ENCODE assay signal across 22 mouse cellular contexts in the genomic region with DNA sequence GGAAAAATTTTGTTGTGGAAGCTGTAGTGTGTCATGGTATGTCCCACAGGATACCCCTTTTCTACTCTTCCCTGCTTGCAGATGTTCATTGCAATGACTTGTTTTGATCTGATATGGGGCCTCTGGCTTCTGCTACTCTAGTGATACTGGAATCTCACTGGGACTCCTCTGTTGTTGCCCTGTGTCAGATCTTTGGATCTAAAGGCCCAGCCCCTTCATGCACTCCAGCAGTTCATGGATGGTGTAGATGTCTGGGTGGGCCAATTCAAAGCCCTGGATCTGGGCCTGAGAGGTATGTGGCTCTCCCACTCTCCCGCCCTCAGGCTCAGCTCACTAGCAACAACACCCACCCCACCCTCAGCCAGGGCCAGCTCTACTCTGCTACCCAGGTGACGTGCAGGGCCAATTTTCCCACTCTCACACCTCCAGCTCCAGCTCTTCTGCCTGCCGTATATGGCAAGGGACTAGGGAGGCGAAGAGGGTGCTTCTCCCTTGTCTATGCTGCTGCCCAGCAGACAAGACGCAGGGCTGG. TPM values are rescaled to one million over a fixed set of nuclear protein-coding genes. Genes with fewer than 3 reads are reported as not detected.
A peak's percentile ranks its signal among the peaks of the same experiment; 100 is the strongest.
DNase-seq lines count a peak whose midpoint lies in the region; ATAC-seq and TF ChIP-seq lines count a peak whose summit lies in the region.
"Had no signal": no experiment of that assay in that cellular context is flagged by ENCODE, and none has a peak within 500 bp of the region (broad histone marks: within the 10 kb centered on the region; RNA-seq: fewer than 3 reads in every experiment).

No protein-coding gene starts in this region.

- WGBS in hindbrain, embryonic 16.5 days: 90% methylated on average over 5 of the region's 5 CpGs
- WGBS in hindbrain, embryonic 10.5 days: 93% methylated on average over 5 of the region's 5 CpGs
- WGBS in liver, embryonic 12.5 days (ENCODE audit: insufficient replicate concordance): 75% methylated on average over 5 of the region's 5 CpGs
- 86% methylated on average over 5 of the region's 5 CpGs for WGBS in liver, postnatal 0 days (ENCODE audit: insufficient replicate concordance)
- 88% methylated on average over 5 of the region's 5 CpGs for WGBS in neural tube, embryonic 14.5 days
- WGBS in neural tube, embryonic 15.5 days: 93% methylated on average over 5 of the region's 5 CpGs

- no peak overlapping the region for H3K4me3 ChIP-seq in hindbrain, embryonic 16.5 days (ENCODE audit: low read length)
- no peak overlapping the region for H3K4me3 ChIP-seq in hindbrain, embryonic 10.5 days
- H3K4me3 ChIP-seq in liver, embryonic 12.5 days: no peak overlapping the region
- no peak overlapping the region for H3K4me3 ChIP-seq in liver, postnatal 0 days (ENCODE audit: low read depth, low read length)
- H3K4me3 ChIP-seq in neural tube, embryonic 14.5 days (ENCODE audit: low read depth, low read length): no peak overlapping the region
- H3K4me3 ChIP-seq in neural tube, embryonic 15.5 days (replicated peaks): no peak overlapping the region
- H3K4me3 ChIP-seq: heart, embryonic 10.5 days; midbrain, embryonic 10.5 days; neural tube, embryonic 13.5 days had no signal

- no peak for DNase-seq in hindbrain, embryonic 10.5 days (ENCODE audit: low spot score)
- no peak for DNase-seq in liver, postnatal 0 days
- DNase-seq: adrenal gland, adult 2 months; B cell, adult 2 months; cerebellum, adult 18-20 months; cerebellum, postnatal 14 days; kidney, postnatal 36 days; lung, embryonic 14.5 days; right cerebral cortex, adult 18-20 months; right cerebral cortex, postnatal 4 days; thymus, adult 18-20 months; thymus, postnatal 36 days had no signal

- no peak overlapping the region for H3K4me2 ChIP-seq in hindbrain, embryonic 16.5 days (ENCODE audit: low read length)
- no peak overlapping the region for H3K4me2 ChIP-seq in liver, embryonic 12.5 days
- H3K4me2 ChIP-seq in liver, postnatal 0 days (ENCODE audit: low read depth, low read length): no peak overlapping the region
- no peak overlapping the region for H3K4me2 ChIP-seq in neural tube, embryonic 14.5 days (ENCODE audit: low read depth, low read length)
- H3K4me2 ChIP-seq in neural tube, embryonic 15.5 days: no peak overlapping the region
- H3K4me2 ChIP-seq: lung, embryonic 14.5 days; neural tube, embryonic 13.5 days had no signal

- TF ChIP-seq CTCF in liver, postnatal 0 days (IDR thresholded peaks at IDR 0.05; ENCODE audit: low read depth): no peak

- no peak for TF ChIP-seq EP300 in liver, postnatal 0 days (IDR thresholded peaks at IDR 0.05; ENCODE audit: low read depth)

- no peak overlapping the region for H3K27ac ChIP-seq in hindbrain, embryonic 16.5 days (ENCODE audit: low read depth, low read length)
- H3K27ac ChIP-seq in hindbrain, embryonic 10.5 days: no peak overlapping the region
- no peak overlapping the region for H3K27ac ChIP-seq in liver, embryonic 12.5 days
- no peak overlapping the region for H3K27ac ChIP-seq in liver, postnatal 0 days (ENCODE audit: low read depth)
- no peak overlapping the region for H3K27ac ChIP-seq in neural tube, embryonic 14.5 days (ENCODE audit: low read depth, low read length)
- no peak overlapping the region for H3K27ac ChIP-seq in neural tube, embryonic 15.5 days (replicated peaks)
- H3K27ac ChIP-seq: heart, embryonic 10.5 days; midbrain, embryonic 10.5 days; neural tube, embryonic 13.5 days had no signal

- no peak overlapping the region for H3K9ac ChIP-seq in hindbrain, embryonic 16.5 days (ENCODE audit: low read depth, low read length)
- no peak overlapping the region for H3K9ac ChIP-seq in liver, embryonic 12.5 days
- no peak overlapping the region for H3K9ac ChIP-seq in liver, postnatal 0 days (replicated peaks)
- H3K9ac ChIP-seq in neural tube, embryonic 14.5 days (replicated peaks; ENCODE audit: low read depth, low read length): no peak overlapping the region
- H3K9ac ChIP-seq in neural tube, embryonic 15.5 days (replicated peaks): no peak overlapping the region
- H3K9ac ChIP-seq: lung, embryonic 14.5 days; neural tube, embryonic 13.5 days had no signal

- no peaks in the 10 kb centered on the region for H3K4me1 ChIP-seq in hindbrain, embryonic 16.5 days (ENCODE audit: control insufficient read depth, insufficient read depth, low read depth, low read length)
- no peaks in the 10 kb centered on the region for H3K4me1 ChIP-seq in hindbrain, embryonic 10.5 days (replicated peaks)
- peaks cover 15% of the 10 kb centered on the region for H3K4me1 ChIP-seq in liver, embryonic 12.5 days
- peaks cover 6% of the 10 kb centered on the region for H3K4me1 ChIP-seq in liver, postnatal 0 days (ENCODE audit: insufficient read depth)
- H3K4me1 ChIP-seq in neural tube, embryonic 14.5 days (ENCODE audit: control insufficient read depth, insufficient read depth, low read length): no peaks in the 10 kb centered on the region
- no peaks in the 10 kb centered on the region for H3K4me1 ChIP-seq in neural tube, embryonic 15.5 days
- H3K4me1 ChIP-seq: midbrain, embryonic 10.5 days had no signal

- no peaks in the 10 kb centered on the region for H3K27me3 ChIP-seq in hindbrain, embryonic 16.5 days (replicated peaks; ENCODE audit: control insufficient read depth, insufficient read depth, low read length)
- no peaks in the 10 kb centered on the region for H3K27me3 ChIP-seq in hindbrain, embryonic 10.5 days (ENCODE audit: insufficient read depth, poor library complexity, severe bottlenecking)
- H3K27me3 ChIP-seq in liver, embryonic 12.5 days (replicated peaks): no peaks in the 10 kb centered on the region
- H3K27me3 ChIP-seq in liver, postnatal 0 days (ENCODE audit: insufficient read depth, low read length): no peaks in the 10 kb centered on the region
- H3K27me3 ChIP-seq in neural tube, embryonic 14.5 days (ENCODE audit: control insufficient read depth, insufficient read depth, low read length): no peaks in the 10 kb centered on the region
- H3K27me3 ChIP-seq in neural tube, embryonic 15.5 days (replicated peaks): no peaks in the 10 kb centered on the region
- H3K27me3 ChIP-seq: neural tube, embryonic 13.5 days had no signal

- H3K9me3 ChIP-seq in hindbrain, embryonic 16.5 days (ENCODE audit: control insufficient read depth, low read length): no peaks in the 10 kb centered on the region
- H3K9me3 ChIP-seq in hindbrain, embryonic 10.5 days: no peaks in the 10 kb centered on the region
- no peaks in the 10 kb centered on the region for H3K9me3 ChIP-seq in liver, embryonic 12.5 days (replicated peaks)
- H3K9me3 ChIP-seq in liver, postnatal 0 days (ENCODE audit: low read length): no peaks in the 10 kb centered on the region
- H3K9me3 ChIP-seq in neural tube, embryonic 14.5 days (ENCODE audit: control insufficient read depth, low read length): no peaks in the 10 kb centered on the region
- no peaks in the 10 kb centered on the region for H3K9me3 ChIP-seq in neural tube, embryonic 15.5 days (replicated peaks)
- H3K9me3 ChIP-seq: heart, embryonic 10.5 days; midbrain, embryonic 10.5 days; neural tube, embryonic 13.5 days had no signal

- 0 out of 2 replicates have a peak, but pooled peaks have one; percentile 20 for ATAC-seq in hindbrain, embryonic 16.5 days
- ATAC-seq in liver, embryonic 12.5 days: peak; percentile 71
- ATAC-seq in liver, postnatal 0 days: no peak
- peak; percentile 24; the same call in 1 of the 2 replicates for ATAC-seq in neural tube, embryonic 14.5 days (ENCODE audit: low read depth)
- ATAC-seq in neural tube, embryonic 15.5 days (ENCODE audit: low FRiP score): no peak
- ATAC-seq in inflammation-experienced regulatory T-cells, adult 6 months: no peak
- ATAC-seq: forebrain, embryonic 14.5 days; intestine, postnatal 0 days had no signal

- peaks cover 9% of the 10 kb centered on the region for H3K36me3 ChIP-seq in hindbrain, embryonic 16.5 days (ENCODE audit: control insufficient read depth, insufficient read depth, low read length)
- H3K36me3 ChIP-seq in hindbrain, embryonic 10.5 days: peaks cover 45% of the 10 kb centered on the region
- H3K36me3 ChIP-seq in liver, embryonic 12.5 days: peaks cover 36% of the 10 kb centered on the region
- 0 out of 2 replicates have a peak, but pooled peaks cover 6% of the 10 kb centered on the region for H3K36me3 ChIP-seq in liver, postnatal 0 days (replicated peaks; ENCODE audit: insufficient read depth, low read length)
- H3K36me3 ChIP-seq in neural tube, embryonic 14.5 days (ENCODE audit: control insufficient read depth, insufficient read depth, low read length): no peaks in the 10 kb centered on the region
- H3K36me3 ChIP-seq in neural tube, embryonic 15.5 days: 0 out of 2 replicates have a peak, but pooled peaks cover 15% of the 10 kb centered on the region

RNA-seq across cellular contexts. Expression of a gene that starts 13.8 kb away (rescaled TPM):
- 31.3 and 33.2 TPM in 2 replicates for polyA plus RNA-seq in hindbrain, embryonic 16.5 days (2015; fragmentation: Nextera tagmentation; extraction: Ambion mirVana)
- polyA plus RNA-seq in hindbrain, embryonic 10.5 days (2016; fragmentation: Nextera tagmentation; extraction: Ambion mirVana): 49.6 and 53.8 TPM in 2 replicates
- polyA plus RNA-seq in liver, embryonic 12.5 days (2016; fragmentation: Nextera tagmentation; extraction: Ambion mirVana): 34.8 and 38.0 TPM in 2 replicates
- polyA plus RNA-seq in liver, postnatal 0 days (2015; fragmentation: Nextera tagmentation; extraction: Ambion mirVana): 24.3 and 25.4 TPM in 2 replicates
- polyA plus RNA-seq in neural tube, embryonic 14.5 days (2014; fragmentation: Nextera tagmentation; extraction: Ambion mirVana): 35.8 and 41.4 TPM in 2 replicates
- polyA plus RNA-seq in neural tube, embryonic 15.5 days (2015; fragmentation: Nextera tagmentation; extraction: Ambion mirVana): 35.6 and 38.0 TPM in 2 replicates
- 10 to 100 TPM; 74.7 to 94.5 (median 76.9) TPM for polyA plus RNA-seq in inflammation-experienced regulatory T-cells, adult 6 months (2017; shearing (Covaris generic))

Comparison
In these comparisons a context has a peak if more than half of its experiments do, and no peak if none do; other contexts are left out.
1. ATAC-seq: peak in hindbrain, embryonic 16.5 days (single experiment), liver, embryonic 12.5 days (single experiment) and neural tube, embryonic 14.5 days (single experiment); none in liver, postnatal 0 days (single experiment), neural tube, embryonic 15.5 days (single experiment) and inflammation-experienced regulatory T-cells, adult 6 months (single experiment).